Mouse (Mus musculus): Measurements from ENCODE around the gene Dclk2. TPM values are rescaled to one million over a fixed set of nuclear protein-coding genes. Genes with fewer than 3 reads are reported as not detected.
A peak's percentile ranks its signal among the peaks of the same experiment; 100 is the strongest.

Dclk2 gene
- polyA plus RNA-seq, 1 experiment from 2014 or later: 68.7 TPM

DNA sequence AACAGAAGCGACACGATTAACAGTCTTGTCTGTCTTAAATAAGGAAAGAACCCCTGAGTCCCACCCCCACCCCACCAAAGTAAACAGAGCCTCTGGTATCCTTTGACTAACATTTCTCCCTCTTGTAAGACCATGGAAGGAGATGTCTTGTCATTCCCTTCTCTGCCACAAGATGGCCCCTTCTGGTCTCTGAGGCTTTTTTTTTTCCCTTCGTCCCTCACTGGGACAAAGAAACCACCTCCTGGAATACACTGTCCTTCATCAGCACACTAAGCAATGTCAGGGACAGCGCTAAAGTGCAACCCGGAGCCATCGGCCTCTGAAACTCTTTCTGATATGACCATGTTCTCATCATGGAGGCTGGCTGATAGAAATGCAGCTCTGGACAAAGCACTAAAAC is 131.9 kb downstream of the Dclk2 start:
- no peak overlapping the region for H3K9ac ChIP-seq (replicated peaks)
- H3K27ac ChIP-seq (replicated peaks): peak overlapping the region; percentile 39; the same call in 1 of the 2 replicates
- ATAC-seq (ENCODE audit: low FRiP score, low read depth): 0 out of 2 replicates have a peak, but pooled peaks have one; percentile 27
- H3K36me3 ChIP-seq: peaks cover 67% of the 10 kb centered on the region
- no peaks in the 10 kb centered on the region for H3K27me3 ChIP-seq
- WGBS: 41% methylated on average over 6 of the region's 6 CpGs
- H3K9me3 ChIP-seq: no peaks in the 10 kb centered on the region
- H3K4me1 ChIP-seq: peaks cover 9% of the 10 kb centered on the region; the same call in 1 of the 2 replicates
- H3K4me3 ChIP-seq: no peak overlapping the region
- no peak overlapping the region for H3K4me2 ChIP-seq (replicated peaks)

DNA sequence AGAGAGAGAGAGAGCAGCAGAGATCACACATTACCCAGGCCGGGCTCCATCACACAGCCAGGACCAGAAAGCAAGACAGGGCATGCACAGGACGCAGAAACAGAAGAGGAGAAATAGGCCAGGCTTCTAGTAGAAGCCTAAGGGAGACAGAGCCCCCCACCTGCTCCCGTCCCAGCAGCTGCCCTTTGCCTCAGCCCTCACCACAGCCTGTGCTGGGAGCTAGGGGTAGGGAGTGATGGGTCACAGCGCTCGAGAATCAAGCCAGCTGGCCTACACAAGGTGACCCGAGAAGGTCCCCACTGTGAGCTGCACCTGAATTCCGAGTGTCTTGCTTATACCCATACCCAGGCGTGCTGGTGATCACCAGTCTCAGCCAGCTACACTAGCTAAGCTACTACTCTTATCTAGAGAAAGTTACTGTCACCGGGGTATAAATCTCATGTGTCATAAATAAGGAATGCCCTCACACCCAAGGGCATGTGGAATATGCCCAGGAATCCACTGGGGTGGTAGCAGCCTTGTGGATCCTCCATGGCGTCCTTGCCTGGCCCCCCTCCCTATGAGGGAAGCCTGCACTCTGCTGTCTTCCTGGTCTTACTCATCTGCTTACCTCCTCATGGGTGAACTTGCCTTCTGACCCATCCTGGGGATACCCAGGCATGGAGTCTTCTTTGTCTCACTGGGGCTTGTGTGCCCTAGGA is 133.1 kb downstream of the Dclk2 start:
- Histone ChIP-seq H3K27me3 (no peaks in the 10 kb centered on the region), H3K4me3 (no peak overlapping the region), H3K9ac (replicated peaks) (0 out of 2 replicates have a peak overlapping the region, but pooled peaks have one; percentile 11), H3K9me3 (no peaks in the 10 kb centered on the region), H3K36me3 (peaks cover 58% of the 10 kb centered on the region), H3K4me2 (replicated peaks) (no peak overlapping the region), H3K4me1 (peaks cover 9% of the 10 kb centered on the region; the same call in 1 of the 2 replicates), H3K27ac (replicated peaks) (0 out of 2 replicates have a peak overlapping the region, but pooled peaks have one; percentile 1)
- no peak for ATAC-seq (ENCODE audit: low FRiP score, low read depth)
- 87% methylated on average over 10 of the region's 10 CpGs for WGBS

- ATAC-seq (ENCODE audit: low FRiP score, low read depth): no peak
- Histone ChIP-seq H3K27ac (replicated peaks) (0 out of 2 replicates have a peak overlapping the region, but pooled peaks have one; percentile 1), H3K4me3 (no peak overlapping the region), H3K4me2 (replicated peaks) (no peak overlapping the region), H3K4me1 (peaks cover 9% of the 10 kb centered on the region; the same call in 1 of the 2 replicates), H3K36me3 (peaks cover 53% of the 10 kb centered on the region), H3K9ac (replicated peaks) (0 out of 2 replicates have a peak overlapping the region, but pooled peaks have one; percentile 11), H3K9me3 (no peaks in the 10 kb centered on the region), H3K27me3 (no peaks in the 10 kb centered on the region)
- WGBS: 69% methylated on average over 11 of the region's 11 CpGs
These were observed 133.8 kb downstream of the Dclk2 start for GRCm38 (mm10) chr3:86786845-86787351.

DNA sequence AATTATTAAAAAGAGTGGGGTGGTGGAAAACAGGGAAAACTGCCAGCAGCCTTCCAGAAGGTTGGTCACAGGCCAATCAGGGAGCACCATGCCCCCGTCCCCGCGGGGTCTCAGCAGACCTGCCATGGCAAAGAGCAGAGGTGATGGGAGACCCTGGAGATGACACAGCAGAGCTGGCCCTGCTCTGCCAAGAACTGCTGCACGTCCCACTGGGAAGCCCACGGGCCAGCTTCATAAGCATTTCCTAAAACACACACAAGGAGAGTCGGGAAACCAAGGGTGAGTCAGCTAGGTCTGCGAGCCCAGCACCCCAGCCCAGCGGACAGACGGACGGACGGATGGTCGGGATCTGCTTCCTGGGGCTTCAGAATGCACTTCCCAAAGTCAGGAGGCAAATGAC is 134.4 kb downstream of the Dclk2 start:
- no peak overlapping the region for H3K4me3 ChIP-seq
- 92% methylated on average over 12 of the region's 12 CpGs for WGBS
- peaks cover 9% of the 10 kb centered on the region; the same call in 1 of the 2 replicates for H3K4me1 ChIP-seq
- no peak overlapping the region for H3K4me2 ChIP-seq (replicated peaks)
- no peak for ATAC-seq (ENCODE audit: low FRiP score, low read depth)
- no peaks in the 10 kb centered on the region for H3K27me3 ChIP-seq
- H3K27ac ChIP-seq (replicated peaks): no peak overlapping the region
- no peaks in the 10 kb centered on the region for H3K9me3 ChIP-seq
- no peak overlapping the region for H3K9ac ChIP-seq (replicated peaks)
- H3K36me3 ChIP-seq: peaks cover 49% of the 10 kb centered on the region

- no peak overlapping the region for H3K4me3 ChIP-seq
- no peaks in the 10 kb centered on the region for H3K27me3 ChIP-seq
- WGBS: 81% methylated on average over 11 of the region's 11 CpGs
- no peak for ATAC-seq (ENCODE audit: low FRiP score, low read depth)
- no peak overlapping the region for H3K9ac ChIP-seq (replicated peaks)
- H3K4me2 ChIP-seq (replicated peaks): no peak overlapping the region
- H3K9me3 ChIP-seq: no peaks in the 10 kb centered on the region
- H3K27ac ChIP-seq (replicated peaks): no peak overlapping the region
- H3K36me3 ChIP-seq: peaks cover 42% of the 10 kb centered on the region
- H3K4me1 ChIP-seq: peaks cover 6% of the 10 kb centered on the region; the same call in 1 of the 2 replicates
These were observed 135.7 kb downstream of the Dclk2 start for GRCm38 (mm10) chr3:86784930-86785329.

DNA sequence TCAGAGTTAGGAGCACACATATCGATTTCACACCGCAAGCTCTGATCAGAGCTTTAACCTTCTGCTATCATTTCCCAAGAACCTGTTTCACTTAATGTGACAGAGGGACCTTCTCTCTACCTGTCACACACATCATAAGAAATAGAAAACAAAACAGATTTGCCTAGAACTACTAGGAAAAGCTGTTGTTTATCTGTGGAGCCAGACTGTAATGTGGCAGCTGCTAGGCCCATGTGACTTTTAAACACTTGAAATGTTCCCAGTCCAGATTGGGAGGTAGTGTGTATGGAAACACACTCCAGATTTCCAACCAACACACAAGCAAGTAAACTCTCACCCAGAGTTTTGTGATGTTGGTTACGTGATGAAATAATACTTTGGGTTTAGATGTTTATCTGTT is 136.6 kb downstream of the Dclk2 start:
- Histone ChIP-seq H3K9ac (replicated peaks) (no peak overlapping the region), H3K4me1 (peaks cover 6% of the 10 kb centered on the region; the same call in 1 of the 2 replicates), H3K27me3 (no peaks in the 10 kb centered on the region), H3K4me3 (no peak overlapping the region), H3K4me2 (replicated peaks) (no peak overlapping the region), H3K36me3 (peaks cover 42% of the 10 kb centered on the region), H3K27ac (replicated peaks) (no peak overlapping the region), H3K9me3 (no peaks in the 10 kb centered on the region)
- no peak for ATAC-seq (ENCODE audit: low FRiP score, low read depth)
- WGBS: 95% methylated on average over 3 of the region's 3 CpGs

DNA sequence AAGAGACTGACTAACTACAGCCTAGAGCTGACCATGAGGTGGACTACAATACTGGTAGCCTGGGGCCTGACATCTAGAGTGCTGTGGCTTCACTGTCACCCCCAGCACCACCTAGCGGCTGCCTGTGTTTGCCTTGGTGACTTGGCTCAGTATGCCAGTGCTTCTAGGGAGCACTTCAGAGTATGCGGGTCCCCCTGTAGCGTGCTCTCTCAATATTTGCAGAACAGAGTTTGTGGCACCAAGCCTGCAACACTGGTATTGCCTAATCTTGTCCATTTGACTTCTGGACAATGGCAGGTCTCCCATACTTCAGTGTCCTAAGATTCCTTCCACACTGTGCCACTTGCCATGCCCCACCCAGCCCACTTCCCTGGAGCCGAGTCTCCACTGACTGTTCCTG is 140.9 kb downstream of the Dclk2 start:
- no peak for ATAC-seq (ENCODE audit: low FRiP score, low read depth)
- 80% methylated on average over 4 of the region's 4 CpGs for WGBS

DNA sequence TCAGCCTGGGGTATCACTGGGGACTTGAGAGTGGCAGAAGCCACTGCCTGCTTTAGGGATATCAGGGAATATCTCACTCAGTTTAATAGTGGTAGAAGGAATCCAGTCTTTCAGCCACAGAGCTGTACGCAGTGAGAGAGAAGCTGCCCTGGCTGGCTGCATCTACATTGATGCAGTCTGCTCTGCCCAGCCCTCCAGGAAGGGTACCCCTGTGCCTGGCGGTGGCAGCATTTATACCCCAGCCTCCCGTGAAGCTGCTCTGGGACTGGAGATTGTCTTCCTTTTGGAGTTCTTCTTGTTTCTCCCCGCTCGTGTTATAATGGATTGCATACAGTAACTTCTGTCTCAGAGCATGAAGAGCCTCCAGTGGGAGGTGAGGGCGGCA is 145.2 kb downstream of the Dclk2 start:
- Histone ChIP-seq H3K9ac (replicated peaks) (no peak overlapping the region), H3K9me3 (no peaks in the 10 kb centered on the region), H3K36me3 (0 out of 2 replicates have a peak, but pooled peaks cover 8% of the 10 kb centered on the region), H3K4me3 (no peak overlapping the region), H3K4me1 (peaks cover 9% of the 10 kb centered on the region; the same call in 1 of the 2 replicates), H3K4me2 (replicated peaks) (no peak overlapping the region), H3K27ac (replicated peaks) (peak overlapping the region; percentile 15; the same call in 1 of the 2 replicates), H3K27me3 (no peaks in the 10 kb centered on the region)
- ATAC-seq (ENCODE audit: low FRiP score, low read depth): no peak
- 86% methylated on average over 6 of the region's 6 CpGs for WGBS

More for the DNA sequence above, 140.9 kb downstream of the Dclk2 start:
- Histone ChIP-seq H3K4me3 (no peak overlapping the region), H3K4me2 (replicated peaks) (no peak overlapping the region), H3K27ac (replicated peaks) (no peak overlapping the region), H3K9me3 (no peaks in the 10 kb centered on the region), H3K27me3 (no peaks in the 10 kb centered on the region), H3K9ac (replicated peaks) (no peak overlapping the region), H3K36me3 (0 out of 2 replicates have a peak, but pooled peaks cover 20% of the 10 kb centered on the region), H3K4me1 (peaks cover 4% of the 10 kb centered on the region; the same call in 1 of the 2 replicates)

- no peak overlapping the region for H3K4me3 ChIP-seq
- no peak overlapping the region for H3K9ac ChIP-seq (replicated peaks)
- H3K4me2 ChIP-seq (replicated peaks): no peak overlapping the region
- H3K27me3 ChIP-seq: no peaks in the 10 kb centered on the region
- peak overlapping the region; percentile 15; the same call in 1 of the 2 replicates for H3K27ac ChIP-seq (replicated peaks)
- ATAC-seq (ENCODE audit: low FRiP score, low read depth): no peak
- H3K4me1 ChIP-seq: peaks cover 9% of the 10 kb centered on the region; the same call in 1 of the 2 replicates
- 74% methylated on average over 14 of the region's 14 CpGs for WGBS
- no peaks in the 10 kb centered on the region for H3K9me3 ChIP-seq
- H3K36me3 ChIP-seq: 0 out of 2 replicates have a peak, but pooled peaks cover 8% of the 10 kb centered on the region
These were observed 145.8 kb downstream of the Dclk2 start for GRCm38 (mm10) chr3:86774566-86775443.

DNA sequence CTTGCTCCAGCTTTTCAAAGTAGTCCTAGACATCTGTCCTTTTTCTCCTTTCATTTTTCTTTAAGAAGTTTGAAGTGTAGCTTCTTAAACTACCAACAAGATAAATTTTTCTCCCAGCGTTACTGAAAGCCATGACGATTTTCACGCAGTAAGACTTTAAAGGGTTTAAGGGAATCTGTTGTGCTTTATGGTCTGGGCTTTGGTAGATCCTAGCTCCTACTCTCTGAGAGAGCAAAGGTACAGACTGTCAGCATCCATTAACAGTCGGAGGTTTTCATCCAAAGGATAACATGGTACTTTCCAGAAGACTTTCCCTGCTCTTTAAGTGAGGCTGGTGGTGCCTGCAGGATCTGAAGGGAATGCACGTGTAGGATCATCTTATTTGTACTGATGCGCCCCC is 151.7 kb downstream of the Dclk2 start:
- no peak overlapping the region; the same call in 1 of the 2 replicates for H3K27ac ChIP-seq (replicated peaks)
- H3K4me3 ChIP-seq: no peak overlapping the region
- H3K27me3 ChIP-seq: no peaks in the 10 kb centered on the region
- peaks cover 11% of the 10 kb centered on the region; the same call in 1 of the 2 replicates for H3K4me1 ChIP-seq
- no peaks in the 10 kb centered on the region for H3K9me3 ChIP-seq
- ATAC-seq (ENCODE audit: low FRiP score, low read depth): peak; percentile 49; the same call in 1 of the 2 replicates
- no peak overlapping the region; the same call in 1 of the 2 replicates for H3K4me2 ChIP-seq (replicated peaks)
- H3K9ac ChIP-seq (replicated peaks): no peak overlapping the region
- no peaks in the 10 kb centered on the region for H3K36me3 ChIP-seq
- WGBS: 25% methylated on average over 6 of the region's 6 CpGs

- Histone ChIP-seq H3K27me3 (no peaks in the 10 kb centered on the region), H3K4me1 (peaks cover 11% of the 10 kb centered on the region; the same call in 1 of the 2 replicates), H3K27ac (replicated peaks) (0 out of 2 replicates have a peak overlapping the region, but pooled peaks have one; percentile 35), H3K36me3 (no peaks in the 10 kb centered on the region), H3K4me3 (no peak overlapping the region), H3K9ac (replicated peaks) (no peak overlapping the region), H3K4me2 (replicated peaks) (0 out of 2 replicates have a peak overlapping the region, but pooled peaks have one; percentile 23), H3K9me3 (no peaks in the 10 kb centered on the region)
- 8% methylated on average over 8 of the region's 8 CpGs for WGBS
- ATAC-seq (ENCODE audit: low FRiP score, low read depth): peak; percentile 62
These were observed 152.1 kb downstream of the Dclk2 start for GRCm38 (mm10) chr3:86768553-86768952.

All from midbrain, embryonic 12.5 days (tissue).